Mouse (Mus musculus): Measurements from ENCODE around the gene Plekhg6. TPM values are rescaled to one million over a fixed set of nuclear protein-coding genes. Genes with fewer than 3 reads are reported as not detected.

Gene Plekhg6
- polyA plus RNA-seq (2014; fragmentation: Illumina TruSeq; extraction: RNeasy Lipid Tissue Mini Kit (QIAGEN cat#74804); ENCODE audit: low read depth, low replicate concordance), result not detected

GRCm38 (mm10) chr6:125380372-125381360 is at the start of gene Plekhg6:
Gene Plekhg6, minus strand, starts transcription at chr6:125380793.

GRCm38 (mm10) chr6:125348721-125349574 is 31.6 kb downstream of the Plekhg6 start, which contains the start of gene Tnfrsf1a:
Gene Tnfrsf1a, plus strand, starts transcription at chr6:125349362.

GRCm38 (mm10) chr6:125320323-125320722 is 60.3 kb downstream of the Plekhg6 start, which contains the start of gene Scnn1a:
Gene Scnn1a, plus strand, starts transcription at chr6:125320659.

GRCm38 (mm10) chr6:125313546-125314230 is 66.9 kb downstream of the Plekhg6 start, which contains the start of gene Ltbr:
Gene Ltbr, minus strand, starts transcription at chr6:125313885.

Other genes with a start within 250 kb of the Plekhg6 start
- 16.6 TPM for gene Nop2, start 248.9 kb downstream of the Plekhg6 start, polyA plus RNA-seq (2014; fragmentation: Illumina TruSeq; extraction: RNeasy Lipid Tissue Mini Kit (QIAGEN cat#74804); ENCODE audit: low read depth, low replicate concordance)
- gene Iffo1, start 235.6 kb downstream of the Plekhg6 start, polyA plus RNA-seq (2014; fragmentation: Illumina TruSeq; extraction: RNeasy Lipid Tissue Mini Kit (QIAGEN cat#74804); ENCODE audit: low read depth, low replicate concordance), result 14.3 TPM
- 4,016 TPM for gene Gapdh, start 214.3 kb downstream of the Plekhg6 start, polyA plus RNA-seq (2014; fragmentation: Illumina TruSeq; extraction: RNeasy Lipid Tissue Mini Kit (QIAGEN cat#74804); ENCODE audit: low read depth, low replicate concordance)
- gene Ncapd2, start 189.1 kb downstream of the Plekhg6 start, polyA plus RNA-seq (2014; fragmentation: Illumina TruSeq; extraction: RNeasy Lipid Tissue Mini Kit (QIAGEN cat#74804); ENCODE audit: low read depth, low replicate concordance), result 18.6 TPM
- 266 TPM for gene Mrpl51, start 189.0 kb downstream of the Plekhg6 start, polyA plus RNA-seq (2014; fragmentation: Illumina TruSeq; extraction: RNeasy Lipid Tissue Mini Kit (QIAGEN cat#74804); ENCODE audit: low read depth, low replicate concordance)
- 10.0 TPM for gene Vamp1, start 165.2 kb downstream of the Plekhg6 start, polyA plus RNA-seq (2014; fragmentation: Illumina TruSeq; extraction: RNeasy Lipid Tissue Mini Kit (QIAGEN cat#74804); ENCODE audit: low read depth, low replicate concordance)
- gene Tapbpl, start 148.9 kb downstream of the Plekhg6 start, polyA plus RNA-seq (2014; fragmentation: Illumina TruSeq; extraction: RNeasy Lipid Tissue Mini Kit (QIAGEN cat#74804); ENCODE audit: low read depth, low replicate concordance), result 6.8 TPM
- not detected for gene Cd27, start 143.8 kb downstream of the Plekhg6 start, polyA plus RNA-seq (2014; fragmentation: Illumina TruSeq; extraction: RNeasy Lipid Tissue Mini Kit (QIAGEN cat#74804); ENCODE audit: low read depth, low replicate concordance)
- gene Tuba3a, start 94.8 kb downstream of the Plekhg6 start, polyA plus RNA-seq (2014; fragmentation: Illumina TruSeq; extraction: RNeasy Lipid Tissue Mini Kit (QIAGEN cat#74804); ENCODE audit: low read depth, low replicate concordance), result not detected
- 31.2 TPM for gene Ltbr, start 66.9 kb downstream of the Plekhg6 start, polyA plus RNA-seq (2014; fragmentation: Illumina TruSeq; extraction: RNeasy Lipid Tissue Mini Kit (QIAGEN cat#74804); ENCODE audit: low read depth, low replicate concordance)
- gene Scnn1a, start 60.1 kb downstream of the Plekhg6 start, polyA plus RNA-seq (2014; fragmentation: Illumina TruSeq; extraction: RNeasy Lipid Tissue Mini Kit (QIAGEN cat#74804); ENCODE audit: low read depth, low replicate concordance), result 0.37 TPM
- 39.9 TPM for gene Tnfrsf1a, start 31.4 kb downstream of the Plekhg6 start, polyA plus RNA-seq (2014; fragmentation: Illumina TruSeq; extraction: RNeasy Lipid Tissue Mini Kit (QIAGEN cat#74804); ENCODE audit: low read depth, low replicate concordance)
- 72.0 TPM for gene Cd9, start 114.0 kb upstream of the Plekhg6 start, polyA plus RNA-seq (2014; fragmentation: Illumina TruSeq; extraction: RNeasy Lipid Tissue Mini Kit (QIAGEN cat#74804); ENCODE audit: low read depth, low replicate concordance)
- gene Vwf, start 166.0 kb upstream of the Plekhg6 start, polyA plus RNA-seq (2014; fragmentation: Illumina TruSeq; extraction: RNeasy Lipid Tissue Mini Kit (QIAGEN cat#74804); ENCODE audit: low read depth, low replicate concordance), result 55.2 TPM

Data from heart, adult 10 weeks (tissue).